Mouse (Mus musculus) liver (tissue): ENCODE data around the gene Sdc3.

Experiments
- DNase-seq: peaks from one replicate; pipeline ENCODE4 v3.0.0-alpha.2; 2020; ENCODE audit warnings: mixed read lengths

The Sdc3 gene

GRCm38 (mm10) chr4:130828851-130829673 is 36.7 kb downstream of the Sdc3 start:
- peak; percentile 53 for DNase-seq

GRCm38 (mm10) chr4:130834122-130834521 is 41.8 kb downstream of the Sdc3 start:
- DNase-seq: no peak

- no peak for DNase-seq
Observed at GRCm38 (mm10) chr4:130835550-130835949, 43.2 kb downstream of the Sdc3 start.

GRCm38 (mm10) chr4:130836281-130837061 is 44.1 kb downstream of the Sdc3 start:
- DNase-seq: no peak

GRCm38 (mm10) chr4:130838585-130838984 is 46.2 kb downstream of the Sdc3 start:
- DNase-seq: no peak

- DNase-seq: peak; percentile 21
Observed at GRCm38 (mm10) chr4:130841107-130841840, 48.9 kb downstream of the Sdc3 start.

- no peak for DNase-seq
Observed at GRCm38 (mm10) chr4:130848814-130849213, 56.5 kb downstream of the Sdc3 start.

- no peak for DNase-seq
Observed at GRCm38 (mm10) chr4:130857661-130858060, 65.3 kb downstream of the Sdc3 start.

GRCm38 (mm10) chr4:130858880-130859279 is 66.5 kb downstream of the Sdc3 start:
- no peak for DNase-seq

- no peak for DNase-seq
Observed at GRCm38 (mm10) chr4:130859467-130859866, 67.1 kb downstream of the Sdc3 start.

GRCm38 (mm10) chr4:130860902-130861652 is 68.7 kb downstream of the Sdc3 start:
- DNase-seq: no peak

- peak; percentile 20 for DNase-seq
Observed at GRCm38 (mm10) chr4:130861653-130862208, 69.4 kb downstream of the Sdc3 start.

GRCm38 (mm10) chr4:130862538-130862937 is 70.2 kb downstream of the Sdc3 start:
- DNase-seq: no peak

GRCm38 (mm10) chr4:130865460-130865859 is 73.1 kb downstream of the Sdc3 start:
- no peak for DNase-seq

- no peak for DNase-seq
Observed at GRCm38 (mm10) chr4:130865901-130866371, 73.6 kb downstream of the Sdc3 start.

GRCm38 (mm10) chr4:130867940-130868339 is 75.6 kb downstream of the Sdc3 start:
- DNase-seq: no peak

GRCm38 (mm10) chr4:130868803-130869202 is 76.5 kb downstream of the Sdc3 start:
- DNase-seq: no peak

GRCm38 (mm10) chr4:130872414-130872813 is 80.1 kb downstream of the Sdc3 start:
- DNase-seq: no peak

- DNase-seq: no peak
Observed at GRCm38 (mm10) chr4:130873440-130873839, 81.1 kb downstream of the Sdc3 start.

GRCm38 (mm10) chr4:130874601-130875000 is 82.3 kb downstream of the Sdc3 start:
- peak; percentile 44 for DNase-seq
